Mouse (Mus musculus) spleen, postnatal 36 days (tissue): ENCODE results near the gene Olfr646.

Source experiments
- DNase-seq, 2 experiments: peaks; one replicate each; pipeline ENCODE4 v3.0.0; 2022; ENCODE audit warnings: low spot score in 2 of 2, mixed read lengths in 1 of 2

The Olfr646 gene

DNA sequence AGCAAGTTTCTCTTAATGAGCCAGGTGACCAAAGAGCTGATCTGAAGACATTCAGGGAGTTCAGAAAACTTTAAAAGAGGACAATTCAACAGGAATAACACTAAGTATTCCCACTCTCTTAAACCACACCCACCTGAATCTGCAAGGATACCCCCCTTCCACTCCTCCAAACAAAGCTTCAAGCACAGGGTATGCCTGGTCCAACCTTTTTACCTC is at the start of gene Olfr646:
Gene Olfr646 (plus strand): TSS at position 117 of the 216 bp plus-strand sequence.
- DNase-seq: no peak

DNA sequence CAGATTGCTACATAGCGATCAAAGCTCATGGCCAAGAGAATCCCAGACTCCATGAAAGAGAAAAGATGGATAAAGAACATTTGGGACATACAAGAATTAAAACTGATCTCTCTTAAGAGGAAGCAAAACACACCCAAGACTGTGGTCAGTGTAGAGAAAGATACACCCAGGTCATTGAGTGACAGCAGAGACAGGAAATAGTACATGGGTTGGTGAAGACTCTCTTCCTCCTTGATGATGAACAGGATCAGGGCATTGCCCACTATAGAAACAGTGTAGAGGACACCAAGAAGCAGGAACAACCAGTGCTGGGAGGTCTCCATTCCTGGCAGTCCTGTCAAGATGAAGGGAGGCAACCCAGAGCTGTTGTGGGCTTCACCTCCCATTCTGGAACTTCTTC is 45.5 kb upstream of the Olfr646 start:
- no peak for DNase-seq

DNA sequence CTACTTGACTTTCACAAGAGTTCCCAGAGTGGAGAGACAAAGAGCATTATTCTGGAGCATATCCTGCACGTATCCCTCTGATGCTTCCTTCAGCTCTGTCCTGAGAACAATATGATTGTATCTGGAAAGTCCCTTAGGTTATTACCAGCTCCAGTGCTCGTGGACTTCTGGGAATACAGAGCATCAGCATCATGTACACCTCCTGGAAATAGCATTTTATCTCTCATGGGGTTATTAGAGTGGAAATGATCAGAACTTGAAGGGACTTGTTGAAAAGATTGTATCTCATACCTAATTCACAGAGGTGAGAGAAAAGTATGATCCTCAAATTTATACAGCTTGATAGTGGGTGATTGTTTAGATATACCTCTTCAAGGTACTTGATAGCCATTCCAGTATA is 43.3 kb upstream of the Olfr646 start, which contains the start of gene 4930516K23Rik:
Gene 4930516K23Rik (minus strand): TSS at position 101 of the 400 bp plus-strand sequence.
- DNase-seq: no peak

GRCm38 (mm10) chr7:104071769-104072168 is 32.9 kb upstream of the Olfr646 start, which contains the start of gene Olfr644:
Gene Olfr644 (minus strand): TSS chr7:104071869.
- no peak for DNase-seq

DNA sequence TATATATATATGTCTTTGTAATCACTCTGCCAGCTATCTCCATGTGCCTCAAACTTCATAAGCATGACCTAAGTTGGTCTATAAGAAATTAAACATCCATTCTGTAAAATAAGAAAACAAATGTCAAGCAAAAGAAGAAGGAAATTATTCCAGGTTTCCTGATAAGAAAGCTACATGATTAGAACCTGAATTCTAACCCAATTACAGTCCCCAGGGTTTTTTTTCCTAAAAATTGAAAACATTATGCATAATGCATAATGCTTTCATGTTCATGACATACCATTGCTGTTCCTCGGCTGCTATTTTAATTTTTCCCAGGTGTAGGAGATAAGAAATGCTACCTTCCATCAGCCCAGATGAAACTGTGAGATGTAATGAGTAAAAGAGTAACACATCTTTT is 19.3 kb upstream of the Olfr646 start, which contains the start of gene Olfr645:
Gene Olfr645 (minus strand): TSS at position 101 of the 400 bp plus-strand sequence.
- no peak for DNase-seq

DNA sequence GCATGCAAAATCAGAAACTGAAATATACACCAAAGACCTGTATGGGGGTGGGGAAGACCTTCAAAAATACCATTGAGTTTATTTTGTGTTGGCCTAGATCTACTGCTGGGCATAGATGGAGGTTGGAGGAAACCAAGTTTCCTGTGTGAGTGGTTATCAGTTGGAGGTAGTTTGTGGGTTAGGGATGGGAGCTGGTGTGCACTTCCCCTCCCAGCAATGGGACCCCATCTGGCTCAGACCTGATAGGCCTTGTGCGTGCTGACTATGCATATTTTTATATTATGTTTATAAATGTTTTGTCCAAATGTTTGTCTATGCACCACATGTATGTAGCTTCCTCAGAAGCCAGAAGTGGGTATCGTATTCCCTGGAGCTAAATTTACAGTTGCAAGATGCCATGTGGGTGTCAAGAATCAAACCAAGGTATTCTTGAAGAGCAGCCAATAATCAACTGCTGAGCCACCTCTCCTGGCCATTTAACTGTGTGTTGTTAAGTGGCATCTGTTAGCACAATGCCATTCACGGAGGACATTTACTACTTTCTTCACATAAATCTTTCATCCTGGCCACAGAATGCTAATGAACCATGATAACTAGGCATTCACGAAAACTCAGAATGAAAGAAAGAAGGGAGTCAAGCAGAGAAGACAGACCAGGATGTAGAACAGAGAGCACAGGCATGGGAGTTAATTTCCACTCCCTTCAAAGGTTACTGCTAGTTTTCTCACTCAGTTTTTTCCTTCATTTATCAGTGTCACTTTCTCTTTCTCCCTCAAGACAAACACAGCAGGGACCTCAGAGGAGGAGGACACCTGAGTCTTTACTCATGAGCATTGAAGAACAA is 538 bp upstream of the Olfr646 start:
- no peak for DNase-seq

DNA sequence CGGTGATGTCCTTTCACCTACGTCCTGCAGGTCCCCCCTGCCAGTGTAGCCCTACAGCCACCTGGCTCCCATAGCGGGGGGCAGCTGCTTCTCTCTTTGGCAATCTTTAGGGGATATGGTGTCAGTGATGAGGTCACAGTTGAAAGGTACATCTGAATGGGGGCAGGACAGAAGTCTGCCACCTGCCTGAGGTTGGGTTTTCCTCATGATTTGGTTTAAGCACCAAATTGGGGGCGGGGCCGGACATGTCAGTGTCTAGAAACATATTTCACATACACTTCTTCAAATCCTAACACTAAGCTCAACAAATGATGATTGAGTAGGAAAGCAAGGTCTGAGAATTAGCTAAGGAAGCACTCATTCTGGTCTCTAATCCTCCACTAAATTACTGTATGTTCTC is 25.1 kb downstream of the Olfr646 start, which contains the start of gene Ubqln5:
Gene Ubqln5 (minus strand): TSS at position 101 of the 400 bp plus-strand sequence.
- DNase-seq: no peak

- no peak for DNase-seq
Measured at GRCm38 (mm10) chr7:104137305-104137704, 32.6 kb downstream of the Olfr646 start, which contains the start of gene Olfr643. Gene Olfr643 (minus strand): TSS chr7:104137405.

- no peak for DNase-seq
Measured at GRCm38 (mm10) chr7:104143179-104143578, 38.5 kb downstream of the Olfr646 start, which contains the start of gene Ubqln3. Gene Ubqln3 (minus strand): TSS chr7:104143279.

- no peak for DNase-seq
Measured at GRCm38 (mm10) chr7:104150456-104150855, 45.8 kb downstream of the Olfr646 start, which contains the start of gene Ubqlnl. Gene Ubqlnl (minus strand): TSS chr7:104150556.
